Mouse (Mus musculus) small intestine, adult 2 months (tissue): ENCODE measurements at regions not wholly inside any gene's neighbourhood (a gene's known extent, or its start where the extent isn't known, plus 50 kb on each side); places are given as distances from the start of the nearest gene placed in this dataset.

ENCODE experiments used
- H3K27ac ChIP-seq: fragments of 200-500 bp; 2 replicates; pipeline ENCODE4 v1.5.1; 2012; ENCODE audit warnings: low read depth, low read length, control low read depth, inconsistent platforms; ENCODE audit not compliant: insufficient read depth
- H3K27me3 ChIP-seq: fragments of 200-500 bp; 2 replicates; pipeline ENCODE4 v1.6.1; 2012; ENCODE audit warnings: mild to moderate bottlenecking, moderate library complexity, low read length, inconsistent platforms; ENCODE audit not compliant: control insufficient read depth, insufficient read depth
- H3K36me3 ChIP-seq: fragments of 200-500 bp; 2 replicates; pipeline ENCODE4 v1.6.1; 2012; ENCODE audit warnings: mild to moderate bottlenecking, low read length, control low read depth, inconsistent platforms; ENCODE audit not compliant: control insufficient read depth, insufficient read depth
- H3K4me1 ChIP-seq: fragments of 200-500 bp; 2 replicates; pipeline ENCODE4 v1.6.1; 2012; ENCODE audit warnings: low read length, inconsistent platforms, mixed read lengths; ENCODE audit not compliant: control insufficient read depth, insufficient read depth, insufficient read length
- H3K4me3 ChIP-seq: fragments of 200-500 bp; 2 replicates; pipeline ENCODE4 v1.5.1; 2012; ENCODE audit warnings: low read depth, mild to moderate bottlenecking, control low read depth, inconsistent platforms, low read length, moderate library complexity
- CTCF ChIP-seq: fragments of 200-500 bp; IDR thresholded peaks from 2 replicates; pipeline ENCODE4 v1.5.1; 2012; ENCODE audit warnings: low read depth, mild to moderate bottlenecking, control low read depth, inconsistent platforms, low read length, moderate library complexity, mixed read lengths; ENCODE audit not compliant: insufficient replicate concordance, insufficient read length; ENCODE audit errors: extremely low read depth
- POLR2A ChIP-seq: fragments of 200-500 bp; IDR thresholded peaks from 2 replicates; pipeline ENCODE4 v1.6.1; 2012; ENCODE audit warnings: low read depth, mild to moderate bottlenecking, control low read depth, inconsistent platforms, low read length, moderate library complexity
- WGBS: fragments of 180-500 bp; shearing (Covaris S2); methylation state at CpG from one replicate; pipeline ENCODE4 v1.1.7; 2018; 5-methylcytosine and 5-hydroxymethylcytosine counted together

- Histone ChIP-seq H3K27me3 (no peaks in the 10 kb centered on the region), H3K4me3 (no peak overlapping the region), H3K36me3 (no peaks in the 10 kb centered on the region), H3K27ac (no peak overlapping the region), H3K4me1 (peaks cover 20% of the 10 kb centered on the region)
- TF ChIP-seq POLR2A: no peak
- no peak for TF ChIP-seq CTCF
- 91% methylated on average over 2 of the region's 2 CpGs for WGBS
Measured at GRCm38 (mm10) chr7:129771876-129772275, 180.2 kb downstream of the Wdr11 start.

DNA sequence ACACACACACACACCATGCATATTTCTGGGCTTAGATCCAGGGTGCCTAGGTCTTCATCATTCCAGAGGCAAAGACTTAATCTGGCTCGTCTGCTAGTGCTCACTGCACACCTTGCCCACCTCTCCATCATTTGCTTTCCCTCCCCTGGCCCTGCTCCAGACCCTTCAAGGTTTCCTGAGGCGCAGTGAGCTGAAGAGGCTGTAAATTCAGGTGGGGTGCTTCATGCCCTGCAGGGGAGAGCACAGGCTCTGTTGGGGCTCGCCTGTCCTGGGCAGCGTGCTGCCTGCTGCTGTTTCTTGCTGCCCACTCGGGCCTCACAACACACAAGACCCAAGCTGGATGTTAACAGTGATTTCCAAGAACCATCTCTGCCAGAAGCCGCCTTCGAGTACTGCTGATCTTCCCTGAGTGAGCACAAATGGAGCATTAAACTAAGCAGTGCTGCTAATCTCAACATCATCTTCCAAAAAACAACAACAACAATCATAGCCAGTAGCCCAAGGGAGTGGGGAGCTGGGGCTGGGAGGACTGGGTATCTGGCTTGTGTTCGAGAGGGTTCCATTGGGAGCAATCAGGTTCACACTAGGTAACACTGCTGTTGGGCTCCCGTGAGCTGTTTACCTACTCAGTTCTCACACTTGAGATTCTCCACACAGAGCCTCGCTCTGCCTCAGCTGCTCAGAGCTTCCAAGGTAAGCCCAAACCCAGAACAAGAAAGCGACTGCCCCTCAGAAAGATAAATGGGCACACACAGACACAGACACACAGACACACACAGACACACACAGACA is 181.1 kb downstream of the Wdr11 start:
- Histone ChIP-seq H3K4me1 (peaks cover 18% of the 10 kb centered on the region), H3K27ac (no peak overlapping the region), H3K36me3 (no peaks in the 10 kb centered on the region), H3K27me3 (no peaks in the 10 kb centered on the region), H3K4me3 (no peak overlapping the region)
- 85% methylated on average over 11 of the region's 11 CpGs for WGBS
- TF ChIP-seq CTCF (no peak), POLR2A (no peak)

DNA sequence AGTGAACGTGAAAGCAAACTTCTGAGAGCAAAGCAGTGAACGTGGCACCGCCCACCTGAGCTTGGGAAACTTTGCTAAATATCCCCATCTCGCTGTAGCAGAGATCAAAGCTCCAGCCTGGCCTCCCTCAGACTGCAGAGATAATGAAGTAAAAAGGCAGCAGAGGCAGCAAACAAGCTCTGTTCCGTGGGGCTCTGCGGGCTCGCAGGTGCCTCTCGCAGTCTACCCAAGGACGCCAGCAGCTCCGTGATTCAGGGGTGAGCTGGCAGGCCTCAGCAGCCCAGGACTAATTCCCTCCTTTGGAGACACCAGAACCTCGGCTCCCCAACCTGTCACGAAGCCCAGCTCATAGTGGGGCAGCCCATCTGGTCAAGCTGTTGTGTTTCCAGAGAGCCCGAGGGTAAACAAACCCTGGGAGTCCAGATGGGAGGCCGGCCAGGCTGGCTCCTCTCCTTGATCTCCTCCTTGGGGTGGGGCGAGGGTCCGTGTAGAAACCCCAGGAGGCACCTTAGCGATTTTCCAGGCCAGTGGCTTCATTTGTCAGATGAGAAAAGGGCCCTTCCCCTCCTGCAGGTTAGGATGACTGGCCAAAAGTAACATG is 182.7 kb downstream of the Wdr11 start:
- H3K27me3 ChIP-seq: no peaks in the 10 kb centered on the region
- H3K4me1 ChIP-seq: peaks cover 13% of the 10 kb centered on the region
- H3K4me3 ChIP-seq: peak overlapping the region; percentile 2; the same call in 1 of the 2 replicates
- no peak for TF ChIP-seq POLR2A
- TF ChIP-seq CTCF: no peak
- WGBS: 19% methylated on average over 17 of the region's 17 CpGs
- H3K36me3 ChIP-seq: no peaks in the 10 kb centered on the region
- H3K27ac ChIP-seq: peak overlapping the region; percentile 9; the same call in 1 of the 2 replicates

GRCm38 (mm10) chr7:129775189-129775588 is 183.5 kb downstream of the Wdr11 start:
- Histone ChIP-seq H3K4me3 (no peak overlapping the region), H3K27ac (no peak overlapping the region), H3K36me3 (no peaks in the 10 kb centered on the region), H3K27me3 (no peaks in the 10 kb centered on the region), H3K4me1 (peaks cover 8% of the 10 kb centered on the region)
- 92% methylated on average over 11 of the region's 11 CpGs for WGBS
- TF ChIP-seq POLR2A (no peak), CTCF (no peak)

- Histone ChIP-seq H3K27ac (no peak overlapping the region), H3K4me3 (no peak overlapping the region), H3K27me3 (no peaks in the 10 kb centered on the region), H3K36me3 (no peaks in the 10 kb centered on the region), H3K4me1 (peaks cover 7% of the 10 kb centered on the region)
- 63% methylated on average over 13 of the region's 13 CpGs for WGBS
- no peak for TF ChIP-seq POLR2A
- TF ChIP-seq CTCF: no peak
Measured at GRCm38 (mm10) chr7:129778842-129779421, 187.3 kb downstream of the Wdr11 start.

- Histone ChIP-seq H3K4me1 (no peaks in the 10 kb centered on the region), H3K36me3 (no peaks in the 10 kb centered on the region), H3K4me3 (no peak overlapping the region), H3K27me3 (no peaks in the 10 kb centered on the region), H3K27ac (no peak overlapping the region)
- TF ChIP-seq CTCF (no peak), POLR2A (no peak)
- 87% methylated on average over 6 of the region's 6 CpGs for WGBS
Measured at GRCm38 (mm10) chr7:129779939-129780338, 188.3 kb downstream of the Wdr11 start.

DNA sequence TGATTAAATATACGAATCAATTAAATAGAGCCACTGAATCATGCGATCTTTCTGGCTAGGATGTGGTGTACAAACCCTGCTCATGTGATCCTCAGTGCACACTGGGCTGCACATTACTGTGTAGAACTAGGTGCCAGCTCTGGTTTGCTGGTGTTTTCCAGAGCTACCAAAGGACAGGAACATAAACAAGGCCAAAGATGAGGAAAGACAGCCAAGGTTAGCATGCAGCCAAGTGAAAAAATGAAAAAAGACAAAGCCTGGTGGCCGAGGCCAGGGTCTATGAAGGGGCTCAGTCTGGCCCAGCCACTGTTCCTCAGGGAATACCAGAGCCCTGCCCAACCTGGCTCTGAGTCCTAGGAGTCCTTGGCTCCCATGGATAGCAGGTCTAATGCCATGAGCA is 190.1 kb downstream of the Wdr11 start:
- Histone ChIP-seq H3K36me3 (no peaks in the 10 kb centered on the region), H3K27ac (no peak overlapping the region), H3K27me3 (no peaks in the 10 kb centered on the region), H3K4me3 (no peak overlapping the region), H3K4me1 (no peaks in the 10 kb centered on the region)
- WGBS: 86% methylated on average over 3 of the region's 3 CpGs
- TF ChIP-seq POLR2A (no peak), CTCF (no peak)
